Mouse (Mus musculus) thymus, postnatal 36 days (tissue): Measurements from ENCODE around the gene Tmem258.

Experiments
- DNase-seq, 2 experiments: peaks; one replicate each; pipeline ENCODE4 v3.0.0; 2022; ENCODE audit warnings: mixed read lengths in 2 of 2

Tmem258 gene

DNA sequence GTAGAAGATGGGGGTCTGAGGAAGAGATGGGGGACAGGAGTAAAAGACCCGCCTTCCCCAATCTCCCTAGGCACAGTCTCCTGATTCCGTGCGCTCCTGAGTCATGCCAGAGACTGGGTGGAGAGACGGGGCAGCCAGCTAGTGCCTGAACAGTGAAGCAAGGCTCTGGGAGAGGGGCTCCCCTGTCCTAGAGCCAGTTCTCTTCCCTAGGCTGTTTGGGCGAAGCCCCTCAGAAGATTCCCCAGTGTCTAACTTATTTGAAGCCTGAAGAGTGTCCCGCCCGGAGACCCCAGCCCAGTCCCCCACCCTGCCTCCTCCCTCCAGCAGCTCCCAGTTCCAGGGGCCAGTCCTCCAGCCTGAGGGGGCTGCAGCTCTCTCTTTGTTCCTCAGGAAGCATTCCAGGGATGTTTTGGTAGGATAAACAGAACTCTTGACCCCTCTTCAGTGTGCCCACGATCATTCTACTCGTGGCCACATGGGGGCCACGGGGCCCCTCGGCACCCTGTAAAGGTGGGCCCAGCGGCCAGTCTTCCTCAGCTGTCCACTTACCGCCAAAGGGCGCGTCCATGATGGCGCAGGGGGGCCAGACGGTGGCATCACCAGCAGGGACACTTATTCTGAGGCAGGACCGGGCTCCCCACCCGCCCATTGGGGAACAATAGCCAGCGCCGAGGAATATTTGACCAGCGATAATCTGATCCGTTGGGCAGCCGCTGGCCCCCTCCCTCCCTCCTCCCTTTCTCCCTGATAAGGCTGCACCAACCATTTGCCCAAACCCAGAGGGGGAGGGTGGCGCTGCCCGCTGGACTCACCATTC lies 21.0 kb downstream of the Tmem258 start:
- no peak for DNase-seq

DNA sequence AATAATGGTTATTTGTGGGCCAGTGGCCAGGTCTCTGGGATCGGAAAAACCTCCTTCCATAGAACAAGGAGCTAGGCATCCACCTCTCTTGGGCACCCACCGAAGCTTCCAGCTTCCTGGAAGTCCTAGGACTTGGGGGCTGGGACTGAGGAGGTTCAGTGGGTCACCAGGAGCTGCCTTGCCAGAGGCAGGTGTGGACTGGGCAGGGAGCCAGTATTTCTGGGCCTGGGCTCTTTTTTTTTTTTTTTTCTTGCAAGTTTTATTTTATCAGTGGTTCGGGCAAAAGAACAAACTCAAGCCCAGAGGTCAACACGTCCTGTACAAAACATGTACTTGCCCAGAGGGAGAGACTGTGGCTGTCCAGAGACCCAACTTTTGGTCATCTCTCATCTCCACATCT lies 22.0 kb downstream of the Tmem258 start:
- DNase-seq: no peak

DNA sequence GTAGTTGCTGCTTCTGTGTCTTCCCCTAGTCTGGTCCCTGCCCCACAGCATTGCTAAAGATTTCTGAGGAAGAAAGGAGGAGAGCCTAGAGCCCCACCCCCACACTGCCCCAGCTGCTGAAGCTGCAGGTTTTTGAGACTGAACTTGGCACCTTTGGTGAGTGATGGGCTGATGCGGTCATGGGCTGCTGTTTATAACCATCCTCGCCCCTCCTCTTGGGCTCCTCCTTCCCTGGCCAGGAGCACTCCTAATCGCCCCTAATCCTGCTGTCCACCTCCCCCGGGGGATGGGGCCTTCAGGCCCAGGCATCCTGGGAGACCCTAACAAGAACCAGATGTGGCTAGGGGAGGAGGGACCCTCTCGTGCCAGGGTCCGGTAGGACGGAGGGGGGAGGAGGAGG lies 27.2 kb downstream of the Tmem258 start:
- DNase-seq: no peak

GRCm38 (mm10) chr19:10231871-10232270 lies 28.1 kb downstream of the Tmem258 start:
- DNase-seq: no peak

DNA sequence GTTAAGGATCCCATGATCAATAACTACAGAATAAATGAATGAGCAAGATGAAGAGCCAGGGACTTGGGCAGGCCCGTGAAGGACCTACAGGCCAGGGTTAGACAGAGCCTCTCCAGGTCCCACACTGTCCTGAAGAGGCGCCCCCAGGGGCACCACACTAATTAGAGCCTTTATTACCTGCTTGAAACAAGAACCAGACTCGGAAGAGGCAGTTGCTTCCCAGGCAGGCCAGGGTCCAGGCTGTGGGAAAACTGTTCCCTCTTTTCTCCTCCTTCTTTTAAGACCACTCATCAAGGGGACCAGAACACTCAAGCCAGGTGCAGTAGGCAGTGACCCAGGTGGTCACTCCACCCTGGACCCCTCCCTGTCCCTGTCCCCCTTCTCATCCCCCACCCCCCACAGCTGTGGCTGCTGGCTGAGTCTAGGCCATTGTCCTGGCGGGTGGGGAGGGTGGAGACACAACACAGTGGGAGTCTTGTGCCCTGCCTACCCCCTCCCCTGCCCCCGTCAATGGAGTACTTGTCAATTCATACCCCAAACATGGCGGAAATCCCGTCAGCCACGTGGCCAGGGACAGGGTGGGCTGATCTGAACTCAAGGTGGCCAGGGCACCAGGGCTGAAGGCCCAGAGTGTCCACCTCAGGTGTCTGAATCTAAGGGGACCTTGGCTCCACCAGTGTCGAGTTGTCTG lies 28.7 kb downstream of the Tmem258 start:
- no peak for DNase-seq

DNA sequence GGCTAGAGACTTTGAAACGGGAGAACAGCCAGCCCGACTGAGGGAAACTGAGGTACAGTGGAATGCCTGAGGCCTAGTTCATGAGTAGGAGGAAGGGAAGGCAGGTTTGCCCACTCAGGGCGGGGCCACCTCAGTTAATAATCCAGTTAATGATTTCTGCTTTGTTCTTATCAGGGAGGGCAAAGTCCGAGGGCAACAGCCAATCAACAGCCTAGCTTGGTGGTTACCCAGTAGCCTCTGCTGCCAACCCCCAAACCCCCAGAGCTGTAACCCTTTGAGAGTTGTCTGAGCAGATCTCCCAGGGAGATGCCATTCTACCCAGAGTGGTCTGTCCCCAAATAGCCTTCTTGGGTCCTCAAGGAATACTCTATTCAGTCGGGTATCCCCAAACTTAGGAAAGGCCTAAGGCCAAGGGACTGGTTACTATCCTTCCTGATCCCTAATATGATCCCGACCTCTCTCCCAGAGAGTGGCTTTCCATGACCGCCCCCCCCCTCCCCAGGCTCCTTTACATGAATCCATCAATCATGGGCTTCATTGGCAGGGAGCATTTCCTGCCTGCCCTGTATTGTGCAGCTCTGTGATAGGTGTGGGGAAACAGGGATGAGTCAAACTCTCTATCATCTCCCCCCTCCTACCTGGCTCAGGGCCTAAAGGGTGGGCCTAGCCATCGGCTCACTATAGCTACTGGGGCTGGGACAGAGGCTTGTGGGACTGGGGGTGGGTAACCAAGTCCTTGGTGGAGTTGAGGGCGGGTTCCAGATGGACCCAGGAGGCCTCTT lies 32.2 kb downstream of the Tmem258 start:
- no peak for DNase-seq

DNA sequence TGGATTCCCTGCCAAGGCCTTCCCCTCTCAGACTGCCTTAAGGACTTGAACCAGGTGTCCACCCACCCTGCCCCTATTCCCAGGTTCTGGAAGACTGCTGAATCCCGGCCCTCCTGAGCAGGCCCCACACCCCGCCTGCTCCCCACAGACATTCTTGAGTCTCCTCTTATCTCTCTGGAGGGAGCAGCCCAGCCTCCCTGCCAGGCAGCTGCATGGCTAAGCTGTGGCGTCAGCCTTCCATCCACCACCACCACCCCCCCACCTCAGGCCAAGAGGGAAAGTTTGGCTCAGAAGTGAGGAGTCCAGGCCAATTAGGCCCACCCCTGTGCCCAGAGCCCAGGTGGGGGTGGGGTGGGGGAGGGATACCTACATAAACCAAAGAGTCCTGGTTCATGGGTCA lies 34.7 kb downstream of the Tmem258 start:
- DNase-seq: no peak

- DNase-seq: no peak
Measured at GRCm38 (mm10) chr19:10239419-10239818, 35.6 kb downstream of the Tmem258 start.

GRCm38 (mm10) chr19:10239975-10240653 lies 36.3 kb downstream of the Tmem258 start:
- DNase-seq: no peak

DNA sequence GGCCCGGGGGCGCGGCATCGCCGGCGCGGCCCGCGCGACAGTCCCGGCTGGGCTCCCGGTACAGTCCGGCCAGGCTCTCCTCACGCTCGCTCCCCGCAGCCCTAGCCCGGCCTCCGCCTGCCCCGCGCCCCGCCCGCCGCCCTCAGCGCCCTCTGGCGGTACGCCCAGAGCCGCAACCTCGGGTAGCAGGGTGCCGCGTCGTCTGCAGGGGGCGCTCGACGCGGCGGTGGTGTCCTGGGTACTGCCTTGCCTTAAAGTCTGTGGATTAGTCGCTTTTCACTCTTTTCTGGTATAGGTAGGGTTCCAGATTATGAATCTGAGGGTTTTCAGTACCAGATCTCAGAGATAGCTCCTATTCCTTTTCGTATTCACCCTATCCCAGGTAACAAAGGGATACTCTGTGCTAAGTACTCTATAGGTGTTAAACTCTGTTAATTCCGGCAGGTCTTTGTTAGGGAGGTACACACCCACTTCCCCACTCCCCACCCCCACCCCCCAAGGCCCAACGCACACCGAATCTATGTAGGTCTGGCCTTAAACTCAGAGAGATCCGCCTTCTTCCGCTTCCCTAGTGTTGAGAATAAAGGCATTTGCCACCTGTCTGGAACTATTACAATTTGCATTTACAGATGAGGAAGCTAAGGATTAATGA lies 37.0 kb downstream of the Tmem258 start, which contains the start of gene Myrf:
Gene Myrf (minus strand): TSS at position 95 of the 652 bp plus-strand sequence.
- peak; percentile 63 to 67 for DNase-seq

GRCm38 (mm10) chr19:10242916-10243315 lies 39.1 kb downstream of the Tmem258 start:
- DNase-seq: no peak

DNA sequence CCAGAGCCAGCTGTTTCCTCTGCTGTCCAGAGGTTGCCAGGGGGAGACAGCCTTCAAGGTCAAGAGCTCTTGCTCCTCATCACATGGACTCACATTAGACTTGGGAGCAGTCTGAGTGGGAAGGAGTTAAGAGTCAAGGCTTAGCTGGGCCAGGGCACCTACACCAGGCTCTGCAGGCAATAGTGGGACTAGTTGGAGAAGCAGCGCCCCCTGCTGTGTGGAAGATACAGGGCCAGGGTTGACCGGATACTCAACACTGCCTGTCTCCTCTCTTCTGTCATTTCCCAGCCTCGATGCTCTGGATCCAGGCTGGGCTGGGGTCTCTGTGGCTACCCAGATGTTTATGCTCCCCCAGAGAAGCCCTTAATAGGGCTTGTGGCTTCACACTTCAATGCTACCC lies 40.4 kb downstream of the Tmem258 start:
- DNase-seq: peak; percentile 31 to 33

- DNase-seq: no peak
Measured at GRCm38 (mm10) chr19:10247165-10247564, 43.4 kb downstream of the Tmem258 start.

GRCm38 (mm10) chr19:10248128-10248527 lies 44.3 kb downstream of the Tmem258 start:
- DNase-seq: no peak
